Mouse (Mus musculus): ENCODE results near the gene Gm10320. TPM values are rescaled to one million over a fixed set of nuclear protein-coding genes. Genes with fewer than 3 reads are reported as not detected.

Gene Gm10320
- polyA plus RNA-seq, 1 experiment, result 1.1 TPM

DNA sequence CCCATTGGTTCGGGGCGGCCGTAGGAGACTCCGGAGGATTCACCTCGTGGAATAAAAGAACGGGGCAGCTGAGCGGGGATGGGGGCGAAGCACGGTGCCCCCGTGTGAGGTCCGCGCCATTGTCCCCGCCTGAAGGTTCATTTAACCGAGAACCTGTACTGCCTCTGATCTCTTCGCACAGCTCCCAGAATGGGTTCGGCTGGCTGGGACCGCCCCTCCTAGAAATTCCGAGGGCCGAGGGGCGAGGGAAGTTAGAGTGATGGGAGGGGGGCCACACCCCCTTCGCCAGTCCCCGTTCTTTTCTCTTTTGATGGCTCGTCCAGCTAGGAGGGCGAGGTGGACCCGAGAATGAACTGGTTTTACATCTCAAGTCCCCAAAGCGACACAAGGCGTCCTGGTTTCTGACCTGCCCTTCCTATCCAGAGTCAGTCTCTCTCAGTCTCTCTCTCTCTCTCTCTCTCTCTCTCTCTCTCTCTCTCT lies 12.4 kb upstream of the Gm10320 start:
- peaks cover 17% of the 10 kb centered on the region for H3K27me3 ChIP-seq (replicated peaks; ENCODE audit: control insufficient read depth, insufficient read depth, low read length)
- no peak overlapping the region for H3K4me3 ChIP-seq (ENCODE audit: insufficient read depth, low read depth, low read length)
- TF ChIP-seq CTCF (conservative IDR thresholded peaks at IDR 0.05; ENCODE audit: insufficient read depth, insufficient read length, low read depth, low read length) (no peak), POLR2A (IDR thresholded peaks at IDR 0.05; ENCODE audit: low read depth, low read length) (no peak)
- no peak overlapping the region for H3K27ac ChIP-seq (ENCODE audit: insufficient read depth, low read depth, low read length)
- 6% methylated on average over 27 of the region's 27 CpGs for WGBS
- peak; percentile 2 for DNase-seq
- peaks cover 3% of the 10 kb centered on the region; the same call in 1 of the 2 replicates for H3K4me1 ChIP-seq (ENCODE audit: control insufficient read depth, insufficient read depth, low read length)
- no peaks in the 10 kb centered on the region for H3K36me3 ChIP-seq (ENCODE audit: control insufficient read depth, insufficient read depth, low read length)

DNA sequence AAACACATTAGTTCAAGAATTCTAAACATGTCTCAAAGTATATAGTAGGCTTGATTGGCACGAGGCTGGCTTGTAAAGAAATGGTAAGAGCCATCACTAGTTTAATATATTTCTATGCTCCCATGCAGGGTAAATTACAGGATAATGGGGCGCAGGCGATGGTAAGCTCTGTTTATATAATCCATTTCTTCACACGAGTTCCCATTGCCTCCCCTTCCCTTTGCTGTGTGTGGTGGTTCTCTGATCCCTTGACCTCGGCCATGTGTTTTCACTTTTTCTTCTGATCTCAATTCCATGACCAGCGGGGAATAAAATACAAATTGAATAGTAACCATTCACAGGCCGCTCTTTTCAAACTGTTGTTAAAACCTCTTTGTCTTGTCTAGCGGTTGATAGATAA lies 11.8 kb upstream of the Gm10320 start:
- H3K4me1 ChIP-seq (ENCODE audit: control insufficient read depth, insufficient read depth, low read length), result peaks cover 3% of the 10 kb centered on the region; the same call in 1 of the 2 replicates
- TF ChIP-seq POLR2A (IDR thresholded peaks at IDR 0.05; ENCODE audit: low read depth, low read length), result no peak
- TF ChIP-seq CTCF (conservative IDR thresholded peaks at IDR 0.05; ENCODE audit: insufficient read depth, insufficient read length, low read depth, low read length), result no peak
- WGBS, result 25% methylated on average over 8 of the region's 8 CpGs
- H3K27ac ChIP-seq (ENCODE audit: insufficient read depth, low read depth, low read length), result no peak overlapping the region
- no peaks in the 10 kb centered on the region for H3K36me3 ChIP-seq (ENCODE audit: control insufficient read depth, insufficient read depth, low read length)
- DNase-seq, result peak; percentile 4
- H3K27me3 ChIP-seq (replicated peaks; ENCODE audit: control insufficient read depth, insufficient read depth, low read length), result peaks cover 17% of the 10 kb centered on the region
- H3K4me3 ChIP-seq (ENCODE audit: insufficient read depth, low read depth, low read length), result no peak overlapping the region

DNA sequence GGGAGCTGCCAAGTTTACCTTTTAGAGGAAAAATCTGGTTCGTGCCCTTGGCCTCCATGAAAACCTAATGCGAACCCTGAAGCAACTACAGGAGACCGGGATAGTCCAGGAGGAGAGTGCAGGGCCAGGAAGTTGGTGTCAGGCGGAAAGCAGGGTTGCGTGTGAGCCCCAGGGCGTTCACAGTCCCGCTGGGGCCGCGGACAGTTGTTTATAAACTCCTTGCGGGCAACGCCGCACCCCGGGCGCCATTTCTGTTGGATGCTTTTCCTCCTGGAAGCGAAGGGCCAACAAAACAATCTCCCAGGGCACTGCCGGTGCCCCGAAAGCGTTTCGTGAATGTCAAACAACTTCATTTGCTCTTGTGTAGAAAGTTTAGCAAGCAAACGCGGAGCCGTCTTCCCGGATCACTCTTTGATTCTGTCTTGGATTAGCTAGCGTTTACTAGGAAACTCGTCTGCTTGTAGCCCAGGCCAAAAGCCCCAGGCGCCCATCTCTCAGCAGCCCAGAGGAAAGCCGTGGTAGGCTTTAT lies 11.1 kb upstream of the Gm10320 start:
- peaks cover 3% of the 10 kb centered on the region; the same call in 1 of the 2 replicates for H3K4me1 ChIP-seq (ENCODE audit: control insufficient read depth, insufficient read depth, low read length)
- 9% methylated on average over 27 of the region's 27 CpGs for WGBS
- TF ChIP-seq CTCF (conservative IDR thresholded peaks at IDR 0.05; ENCODE audit: insufficient read depth, insufficient read length, low read depth, low read length), result no peak
- TF ChIP-seq POLR2A (IDR thresholded peaks at IDR 0.05; ENCODE audit: low read depth, low read length), result no peak
- no peaks in the 10 kb centered on the region for H3K36me3 ChIP-seq (ENCODE audit: control insufficient read depth, insufficient read depth, low read length)
- H3K27me3 ChIP-seq (replicated peaks; ENCODE audit: control insufficient read depth, insufficient read depth, low read length), result peaks cover 17% of the 10 kb centered on the region
- no peak overlapping the region for H3K27ac ChIP-seq (ENCODE audit: insufficient read depth, low read depth, low read length)
- H3K4me3 ChIP-seq (ENCODE audit: insufficient read depth, low read depth, low read length), result no peak overlapping the region; the same call in 1 of the 2 replicates
- DNase-seq, result peak; percentile 7

DNA sequence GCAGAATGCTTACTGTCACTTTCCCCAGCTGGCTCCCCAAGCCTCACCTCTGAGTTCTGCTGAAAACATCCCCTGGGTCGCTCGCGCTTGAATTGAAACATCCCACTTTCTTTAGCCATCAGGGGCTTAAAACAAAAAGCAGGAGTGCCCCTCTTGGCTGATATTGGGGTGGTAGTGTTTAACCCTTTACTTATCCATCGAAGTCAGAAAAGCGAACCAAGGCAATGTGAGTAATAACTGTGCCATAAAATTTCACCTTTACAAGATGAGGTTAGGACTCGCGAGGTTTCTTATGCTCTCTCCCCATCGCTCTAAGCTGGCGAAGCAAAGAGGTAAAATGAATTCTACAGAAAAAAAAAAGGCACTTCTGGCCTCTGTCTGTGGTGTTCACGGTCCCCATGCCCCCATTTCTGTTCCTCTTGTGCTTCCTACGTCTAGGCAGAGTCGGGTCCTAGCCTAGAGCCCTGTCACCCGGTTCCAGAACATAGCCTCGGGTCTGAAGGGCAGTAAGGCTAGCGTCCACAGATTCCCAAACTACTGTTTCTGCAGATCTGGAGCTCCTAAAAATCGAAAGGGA lies 10.5 kb upstream of the Gm10320 start:
- no peak for DNase-seq
- peaks cover 3% of the 10 kb centered on the region; the same call in 1 of the 2 replicates for H3K4me1 ChIP-seq (ENCODE audit: control insufficient read depth, insufficient read depth, low read length)
- no peak for TF ChIP-seq CTCF (conservative IDR thresholded peaks at IDR 0.05; ENCODE audit: insufficient read depth, insufficient read length, low read depth, low read length)
- no peak for TF ChIP-seq POLR2A (IDR thresholded peaks at IDR 0.05; ENCODE audit: low read depth, low read length)
- H3K27ac ChIP-seq (ENCODE audit: insufficient read depth, low read depth, low read length), result no peak overlapping the region
- H3K4me3 ChIP-seq (ENCODE audit: insufficient read depth, low read depth, low read length), result no peak overlapping the region
- WGBS, result 10% methylated on average over 16 of the region's 16 CpGs
- H3K36me3 ChIP-seq (ENCODE audit: control insufficient read depth, insufficient read depth, low read length), result no peaks in the 10 kb centered on the region
- peaks cover 17% of the 10 kb centered on the region for H3K27me3 ChIP-seq (replicated peaks; ENCODE audit: control insufficient read depth, insufficient read depth, low read length)

DNA sequence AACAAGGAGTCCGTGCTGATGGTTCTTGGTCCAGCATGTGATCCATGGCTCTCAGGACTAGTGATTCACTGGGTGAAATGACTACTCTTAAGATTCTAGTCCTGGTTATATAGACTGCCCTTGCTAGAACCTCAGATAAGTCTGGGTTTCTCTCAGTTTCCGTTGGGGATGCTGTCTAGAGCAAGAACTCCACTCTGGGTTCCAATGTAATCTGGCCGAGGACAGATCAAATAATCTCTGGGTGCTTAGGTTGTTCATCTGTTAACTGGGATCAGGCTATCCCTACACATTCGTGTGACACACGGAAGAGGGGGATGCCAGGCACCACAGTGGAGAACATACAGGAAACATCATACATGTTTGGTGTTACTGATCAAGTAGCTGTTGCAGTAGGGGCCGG lies 9.5 kb upstream of the Gm10320 start:
- Histone ChIP-seq H3K4me3 (ENCODE audit: insufficient read depth, low read depth, low read length) (no peak overlapping the region), H3K27ac (ENCODE audit: insufficient read depth, low read depth, low read length) (no peak overlapping the region), H3K27me3 (replicated peaks; ENCODE audit: control insufficient read depth, insufficient read depth, low read length) (peaks cover 17% of the 10 kb centered on the region), H3K4me1 (ENCODE audit: control insufficient read depth, insufficient read depth, low read length) (peaks cover 7% of the 10 kb centered on the region; the same call in 1 of the 2 replicates), H3K36me3 (ENCODE audit: control insufficient read depth, insufficient read depth, low read length) (no peaks in the 10 kb centered on the region)
- WGBS, result 27% methylated on average over 6 of the region's 6 CpGs
- TF ChIP-seq CTCF (conservative IDR thresholded peaks at IDR 0.05; ENCODE audit: insufficient read depth, insufficient read length, low read depth, low read length) (no peak), POLR2A (IDR thresholded peaks at IDR 0.05; ENCODE audit: low read depth, low read length) (no peak)
- DNase-seq, result no peak

DNA sequence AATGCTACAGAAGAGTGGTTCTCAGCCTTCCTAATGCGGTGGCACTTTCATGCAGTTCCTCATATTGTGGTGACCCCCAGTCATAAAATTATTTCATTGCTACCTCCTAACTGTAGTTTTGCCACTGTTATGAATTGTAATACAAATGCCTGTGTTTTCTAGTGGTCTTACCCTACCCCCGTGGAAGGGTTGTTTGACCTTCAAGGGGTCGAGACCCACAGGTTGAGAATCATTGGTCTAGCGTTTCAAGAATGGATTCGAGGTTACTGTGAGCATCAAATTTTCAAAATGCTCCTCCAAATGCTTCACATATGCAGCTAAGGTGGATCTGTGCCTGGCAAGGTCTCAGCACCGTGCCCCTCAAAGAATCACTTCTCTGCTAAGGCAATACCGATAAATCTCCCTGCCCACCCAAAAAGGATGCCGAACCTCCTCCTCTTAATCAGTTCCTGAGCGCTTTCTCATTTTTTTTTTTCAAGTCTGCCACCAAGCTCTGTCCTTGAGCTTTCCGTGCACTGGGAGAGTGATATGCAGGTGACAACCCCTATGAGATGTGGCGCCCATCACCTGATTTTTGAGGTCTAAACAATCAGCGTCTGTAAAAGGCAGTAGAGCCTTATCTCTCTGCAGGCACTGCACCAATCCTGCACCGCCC lies 8.8 kb upstream of the Gm10320 start:
- WGBS, result 47% methylated on average over 13 of the region's 13 CpGs

DNA sequence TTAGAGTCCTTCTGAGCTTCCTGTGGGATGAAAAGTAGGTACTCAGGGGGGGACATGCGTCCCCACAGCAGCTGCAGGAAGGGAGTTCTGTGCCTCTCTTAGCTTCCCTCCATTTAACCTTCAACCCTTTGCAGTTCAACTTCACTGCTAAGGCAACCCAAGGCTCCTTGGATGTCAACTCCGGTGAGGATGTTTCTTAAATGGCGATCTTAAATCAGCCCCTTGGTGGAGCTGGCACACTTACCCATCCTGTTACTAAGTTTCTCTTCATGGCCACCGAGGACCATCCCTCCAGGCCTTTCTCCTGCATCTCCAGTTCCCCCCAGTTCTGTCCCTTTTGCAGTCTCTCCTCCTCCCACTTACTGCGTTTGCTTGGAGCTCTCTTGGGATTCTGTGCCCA lies 6.8 kb upstream of the Gm10320 start:
- peaks cover 5% of the 10 kb centered on the region for H3K27me3 ChIP-seq (replicated peaks; ENCODE audit: control insufficient read depth, insufficient read depth, low read length)
- TF ChIP-seq CTCF (conservative IDR thresholded peaks at IDR 0.05; ENCODE audit: insufficient read depth, insufficient read length, low read depth, low read length), result no peak
- no peak for TF ChIP-seq POLR2A (IDR thresholded peaks at IDR 0.05; ENCODE audit: low read depth, low read length)
- WGBS, result 70% methylated on average over 5 of the region's 5 CpGs

More for the DNA sequence above, 8.8 kb upstream of the Gm10320 start:
- Histone ChIP-seq H3K4me3 (ENCODE audit: insufficient read depth, low read depth, low read length) (no peak overlapping the region), H3K4me1 (ENCODE audit: control insufficient read depth, insufficient read depth, low read length) (peaks cover 7% of the 10 kb centered on the region; the same call in 1 of the 2 replicates), H3K36me3 (ENCODE audit: control insufficient read depth, insufficient read depth, low read length) (no peaks in the 10 kb centered on the region), H3K27me3 (replicated peaks; ENCODE audit: control insufficient read depth, insufficient read depth, low read length) (peaks cover 17% of the 10 kb centered on the region), H3K27ac (ENCODE audit: insufficient read depth, low read depth, low read length) (no peak overlapping the region)
- no peak for TF ChIP-seq POLR2A (IDR thresholded peaks at IDR 0.05; ENCODE audit: low read depth, low read length)
- no peak for TF ChIP-seq CTCF (conservative IDR thresholded peaks at IDR 0.05; ENCODE audit: insufficient read depth, insufficient read length, low read depth, low read length)
- no peak for DNase-seq

More for the DNA sequence above, 6.8 kb upstream of the Gm10320 start:
- no peak overlapping the region for H3K4me3 ChIP-seq (ENCODE audit: insufficient read depth, low read depth, low read length)
- no peaks in the 10 kb centered on the region for H3K36me3 ChIP-seq (ENCODE audit: control insufficient read depth, insufficient read depth, low read length)
- DNase-seq, result no peak
- peaks cover 7% of the 10 kb centered on the region; the same call in 1 of the 2 replicates for H3K4me1 ChIP-seq (ENCODE audit: control insufficient read depth, insufficient read depth, low read length)
- H3K27ac ChIP-seq (ENCODE audit: insufficient read depth, low read depth, low read length), result no peak overlapping the region
